Mouse (Mus musculus): ENCODE results near the gene Mospd3. TPM values are rescaled to one million over a fixed set of nuclear protein-coding genes. Genes with fewer than 3 reads are reported as not detected.

The Mospd3 gene
- total RNA-seq, 2 experiments from 2014 or later: 19.4 to 26.4 TPM

Other genes starting within 250 kb of the Mospd3 start
- gene Zan, start 124.0 kb downstream of the Mospd3 start, total RNA-seq (2021): under 1 TPM; 0.37 to 0.39 TPM
- gene Pop7, start 98.5 kb downstream of the Mospd3 start, total RNA-seq (2021): 10 to 100 TPM; 33.6 to 36.1 TPM
- 10 to 100 TPM; 43.8 to 63.2 TPM for gene Gigyf1, start 82.5 kb downstream of the Mospd3 start, total RNA-seq (2021)
- gene Epo, start 67.8 kb downstream of the Mospd3 start, total RNA-seq (2021): not detected
- 100 to 1,000 TPM; 582 to 667 TPM for gene Gnb2, start 67.5 kb downstream of the Mospd3 start, total RNA-seq (2021)
- gene Actl6b, start 47.5 kb downstream of the Mospd3 start, total RNA-seq (2021): 100 to 1,000 TPM; 109 to 115 TPM
- gene Tfr2, start 31.2 kb downstream of the Mospd3 start, total RNA-seq (2021): 10 to 100 TPM; 10.4 to 10.9 TPM
- 10 to 100 TPM in 1 of 2 experiments, 1 to 10 TPM in 1; 8.6 to 14.9 TPM for gene Pcolce, start 12.7 kb upstream of the Mospd3 start, total RNA-seq (2021)
- gene Fbxo24, start 27.9 kb upstream of the Mospd3 start, total RNA-seq (2021): under 1 TPM; 0.20 to 0.25 TPM
- gene Lrch4, start 28.1 kb upstream of the Mospd3 start, total RNA-seq (2021): 10 to 100 TPM; 11.3 to 19.4 TPM
- 10 to 100 TPM in 1 of 2 experiments, 1 to 10 TPM in 1; 5.5 to 11.7 TPM for gene Gm20605, start 28.1 kb upstream of the Mospd3 start, total RNA-seq (2021)
- gene Sap25, start 40.3 kb upstream of the Mospd3 start, total RNA-seq (2021): 1 to 10 TPM; 4.2 to 7.7 TPM
- gene Irs3, start 44.7 kb upstream of the Mospd3 start, total RNA-seq (2021): under 1 TPM in 1 of 2 experiments, not detected in 1; 0.23 TPM
- gene Agfg2, start 83.7 kb upstream of the Mospd3 start, total RNA-seq (2021): 10 to 100 TPM; 41.7 to 42.0 TPM
- 10 to 100 TPM; 70.1 to 79.5 TPM for gene Nyap1, start 140.5 kb upstream of the Mospd3 start, total RNA-seq (2021)
- gene Tsc22d4, start 144.7 kb upstream of the Mospd3 start, total RNA-seq (2021): 100 to 1,000 TPM; 166 to 203 TPM
- 10 to 100 TPM; 23.5 to 28.6 TPM for gene Ppp1r35, start 177.8 kb upstream of the Mospd3 start, total RNA-seq (2021)
- gene Mepce, start 186.6 kb upstream of the Mospd3 start, total RNA-seq (2021): 10 to 100 TPM; 33.5 to 42.8 TPM
- gene Zcwpw1, start 186.7 kb upstream of the Mospd3 start, total RNA-seq (2021): 1 to 10 TPM; 4.6 to 7.2 TPM
- gene Pilra, start 235.2 kb upstream of the Mospd3 start, total RNA-seq (2021): under 1 TPM in 1 of 2 experiments, not detected in 1; 0.20 TPM

Measured in left cerebral cortex, postnatal 36 days (tissue).